Mouse (Mus musculus) limb, embryonic 13.5 days (tissue): ENCODE results near the gene Stard3. TPM values are rescaled to one million over a fixed set of nuclear protein-coding genes. Genes with fewer than 3 reads are reported as not detected.

Experiments used
- ATAC-seq: fragments of 200-750 bp; cut with Nextera tagmentation; 2 replicates; pipeline ENCODE4 v1.8.0; 2017; ENCODE audit warnings: low read depth, moderate number of reproducible peaks, moderate TSS enrichment; ENCODE audit not compliant: low FRiP score
- H3K27ac ChIP-seq: fragments of 300-500 bp; sonication (generic); 2 replicates; pipeline ENCODE4 v1.5.1; 2015; ENCODE audit warnings: inconsistent platforms, mild to moderate bottlenecking, moderate library complexity
- H3K27me3 ChIP-seq: fragments of 300-500 bp; sonication (generic); 2 replicates; pipeline ENCODE4 v1.6.1; 2015; ENCODE audit warnings: mild to moderate bottlenecking, inconsistent platforms
- H3K36me3 ChIP-seq: fragments of 300-500 bp; sonication (generic); 2 replicates; pipeline ENCODE4 v1.6.1; 2015; ENCODE audit warnings: inconsistent platforms, mild to moderate bottlenecking, moderate library complexity
- H3K4me1 ChIP-seq: fragments of 300-500 bp; sonication (generic); 2 replicates; pipeline ENCODE4 v1.6.1; 2015; ENCODE audit warnings: inconsistent platforms
- H3K4me2 ChIP-seq: fragments of 300-500 bp; sonication (generic); replicated peaks from 2 replicates; pipeline ENCODE4 v1.6.1; 2015; ENCODE audit warnings: inconsistent platforms, mild to moderate bottlenecking, moderate library complexity
- H3K4me3 ChIP-seq: fragments of 300-500 bp; sonication (generic); 2 replicates; pipeline ENCODE4 v1.5.1; 2015; ENCODE audit warnings: moderate library complexity, mild to moderate bottlenecking, inconsistent platforms
- H3K9ac ChIP-seq: fragments of 300-500 bp; sonication (generic); 2 replicates; pipeline ENCODE4 v1.6.1; 2015; ENCODE audit warnings: mild to moderate bottlenecking, inconsistent platforms
- H3K9me3 ChIP-seq: fragments of 300-500 bp; sonication (generic); 2 replicates; pipeline ENCODE4 v1.6.1; 2016; ENCODE audit warnings: inconsistent platforms
- WGBS: fragments of 180-500 bp; shearing (Covaris S2); methylation state at CpG from one replicate; pipeline ENCODE4 v1.1.7; 2015; 5-methylcytosine and 5-hydroxymethylcytosine counted together
- polyA plus RNA-seq: library from polyadenylated mRNA; unstranded; fragments of >200 nt; fragmentation: Nextera tagmentation; extraction: Ambion mirVana; gene quantifications from 2 replicates; pipeline ENCODE4 v1.2.1, GENCODE M21; 2015

The Stard3 gene
- polyA plus RNA-seq, 1 experiment from 2014 or later, result 41.9 TPM

DNA sequence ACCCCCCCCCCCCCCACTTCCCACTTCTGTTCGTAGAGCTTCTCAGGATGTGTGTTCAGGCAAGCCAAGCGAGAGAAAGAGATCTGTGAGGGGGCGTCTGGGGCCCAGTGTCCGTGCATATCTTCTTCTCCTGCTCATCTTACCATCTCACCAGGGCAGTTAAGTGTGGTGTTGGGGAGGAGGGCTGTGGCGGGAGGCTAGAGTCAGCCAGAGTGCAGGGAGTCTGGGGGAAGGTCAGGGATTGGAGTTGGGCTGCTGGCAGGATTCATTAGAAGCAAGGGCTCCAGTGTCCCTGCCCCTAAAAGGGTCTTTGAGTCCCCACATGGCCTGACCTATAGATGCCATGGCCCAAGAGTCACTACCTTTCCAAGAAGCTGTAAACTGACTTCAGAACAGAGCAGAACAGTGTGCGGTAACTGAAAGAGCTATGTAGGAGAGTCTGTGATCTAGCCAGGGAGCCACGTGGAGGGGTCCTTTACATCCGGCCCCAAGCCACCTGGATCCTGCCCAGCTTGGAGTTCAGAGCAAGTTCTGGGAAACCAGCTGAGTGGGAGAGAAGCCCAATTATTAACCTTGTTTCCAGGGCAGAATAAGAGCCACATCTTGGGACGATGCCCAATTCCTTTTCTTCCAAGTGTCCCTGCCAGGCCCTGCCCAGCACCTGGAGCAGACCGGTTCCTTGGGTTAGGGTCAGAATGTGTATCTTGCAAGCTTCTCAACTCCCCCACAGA is 34.9 kb upstream of the Stard3 start:
- no peaks in the 10 kb centered on the region for H3K36me3 ChIP-seq
- WGBS, result 3% methylated on average over 10 of the region's 10 CpGs
- H3K9ac ChIP-seq, result no peak overlapping the region
- peaks cover 100% of the 10 kb centered on the region for H3K27me3 ChIP-seq
- no peak overlapping the region for H3K4me3 ChIP-seq
- no peaks in the 10 kb centered on the region for H3K9me3 ChIP-seq
- H3K4me1 ChIP-seq, result peaks cover 20% of the 10 kb centered on the region
- no peak overlapping the region for H3K27ac ChIP-seq
- ATAC-seq, result no peak
- H3K4me2 ChIP-seq, result no peak overlapping the region

DNA sequence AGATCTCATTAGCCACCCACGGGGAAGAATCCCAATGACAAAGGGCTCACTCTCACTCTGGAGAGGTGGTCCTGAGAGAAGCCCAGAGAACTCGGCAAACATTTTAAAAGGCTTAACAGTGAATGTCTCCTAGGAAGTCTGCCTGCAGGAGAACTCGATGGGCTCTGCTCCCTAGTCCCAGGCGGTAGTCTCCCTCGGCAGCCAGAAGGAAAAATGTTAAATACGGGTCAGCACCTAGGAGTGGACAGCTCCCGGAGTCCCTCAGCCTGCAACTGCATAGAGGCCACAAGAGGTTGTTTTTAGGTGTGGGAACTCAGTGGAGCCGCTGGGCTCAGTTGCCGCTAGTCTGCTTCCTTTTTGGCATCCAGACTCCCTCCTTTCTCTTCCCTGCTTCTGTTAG is 34.2 kb upstream of the Stard3 start:
- no peaks in the 10 kb centered on the region for H3K9me3 ChIP-seq
- WGBS, result 3% methylated on average over 9 of the region's 9 CpGs

DNA sequence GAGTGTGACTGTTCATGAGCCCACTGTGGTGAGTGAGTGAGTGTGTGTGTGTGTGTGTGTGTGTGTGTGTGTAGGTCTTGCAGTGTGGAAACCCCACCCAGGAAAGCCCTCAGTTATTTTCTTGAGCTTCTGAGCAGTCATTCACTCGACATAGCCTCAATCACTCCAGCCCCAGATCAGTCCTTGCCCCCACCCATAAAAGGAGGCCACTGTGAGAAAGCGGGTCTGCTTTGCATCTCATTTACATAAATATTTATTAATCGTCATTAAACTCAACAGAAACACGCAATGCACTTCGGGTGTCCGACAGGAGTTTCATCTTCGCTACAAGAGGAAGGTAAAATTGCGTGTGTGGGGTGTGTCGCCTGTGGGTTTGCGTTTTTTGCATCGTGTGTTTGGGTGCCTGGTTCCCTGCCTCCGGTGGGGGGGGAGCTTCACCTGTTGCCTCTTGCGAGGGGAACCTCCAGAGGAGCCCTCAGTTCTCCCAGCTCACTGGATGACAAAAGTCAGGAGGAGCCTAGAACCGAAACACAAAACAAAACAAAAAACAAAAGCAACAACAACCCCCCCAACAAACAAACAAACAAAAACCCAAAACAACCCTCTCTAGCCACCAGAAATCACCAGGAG is 32.9 kb upstream of the Stard3 start:
- peaks cover 24% of the 10 kb centered on the region for H3K4me1 ChIP-seq
- H3K4me2 ChIP-seq, result no peak overlapping the region
- H3K9me3 ChIP-seq, result no peaks in the 10 kb centered on the region
- WGBS, result 4% methylated on average over 14 of the region's 14 CpGs
- H3K4me3 ChIP-seq, result no peak overlapping the region
- H3K9ac ChIP-seq, result no peak overlapping the region
- H3K36me3 ChIP-seq, result no peaks in the 10 kb centered on the region
- no peak overlapping the region for H3K27ac ChIP-seq
- no peak for ATAC-seq
- peaks cover 100% of the 10 kb centered on the region for H3K27me3 ChIP-seq

More for the DNA sequence above, 34.2 kb upstream of the Stard3 start:
- Histone ChIP-seq H3K4me2 (no peak overlapping the region), H3K27me3 (peaks cover 100% of the 10 kb centered on the region), H3K9ac (no peak overlapping the region), H3K36me3 (no peaks in the 10 kb centered on the region), H3K4me3 (no peak overlapping the region), H3K4me1 (peaks cover 24% of the 10 kb centered on the region), H3K27ac (no peak overlapping the region)
- no peak for ATAC-seq

DNA sequence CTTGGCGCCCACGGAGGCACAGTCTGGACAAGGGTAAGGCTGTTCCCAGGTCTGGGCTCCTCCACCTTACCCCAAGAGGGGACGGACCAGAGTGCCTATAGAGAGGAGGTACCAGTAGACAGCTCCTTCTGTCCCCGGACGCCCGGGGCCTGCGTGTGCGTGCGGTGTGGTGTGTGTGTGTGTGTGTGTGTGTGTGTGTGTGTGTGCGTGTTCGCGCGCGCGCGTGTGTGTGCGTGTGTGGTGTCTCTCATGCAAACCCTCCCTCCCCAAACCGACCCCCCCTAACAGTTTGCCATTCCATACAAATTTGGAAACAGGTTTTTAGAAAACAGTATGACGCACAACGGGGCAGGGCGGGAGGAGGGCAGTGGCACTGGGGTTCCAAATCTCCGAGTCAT is 32.3 kb upstream of the Stard3 start:
- Histone ChIP-seq H3K9me3 (no peaks in the 10 kb centered on the region), H3K4me3 (no peak overlapping the region), H3K36me3 (no peaks in the 10 kb centered on the region), H3K9ac (no peak overlapping the region), H3K27me3 (peaks cover 100% of the 10 kb centered on the region), H3K4me1 (peaks cover 22% of the 10 kb centered on the region), H3K4me2 (no peak overlapping the region), H3K27ac (no peak overlapping the region)
- ATAC-seq, result no peak
- 4% methylated on average over 12 of the region's 22 CpGs for WGBS

DNA sequence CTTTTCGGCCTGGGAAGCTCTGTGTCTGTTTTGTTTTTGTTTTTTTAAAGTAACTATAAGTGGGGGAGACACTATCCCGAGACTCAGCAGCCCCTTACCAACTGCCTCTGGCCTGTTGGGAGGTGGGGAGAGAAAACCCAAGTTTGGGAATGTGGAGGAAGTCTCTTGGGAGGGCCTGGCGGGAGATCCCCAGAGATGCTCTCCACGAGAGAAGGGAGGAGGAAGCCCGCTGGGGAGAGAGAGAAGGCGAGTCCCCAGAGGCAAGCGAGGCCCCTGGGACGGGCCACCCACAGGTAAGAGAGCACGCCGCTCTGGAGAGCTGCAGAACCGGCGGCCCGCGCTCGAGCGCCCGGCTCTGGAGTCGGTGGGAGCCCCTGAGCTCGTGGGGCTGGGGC is 31.4 kb upstream of the Stard3 start:
- Histone ChIP-seq H3K27me3 (peaks cover 100% of the 10 kb centered on the region), H3K4me3 (peak overlapping the region; percentile 30; the same call in 1 of the 2 replicates), H3K4me2 (peak overlapping the region; percentile 50), H3K27ac (no peak overlapping the region), H3K36me3 (no peaks in the 10 kb centered on the region), H3K9ac (no peak overlapping the region), H3K9me3 (no peaks in the 10 kb centered on the region), H3K4me1 (peaks cover 22% of the 10 kb centered on the region)
- ATAC-seq, result no peak
- 0% methylated on average over 19 of the region's 19 CpGs for WGBS

DNA sequence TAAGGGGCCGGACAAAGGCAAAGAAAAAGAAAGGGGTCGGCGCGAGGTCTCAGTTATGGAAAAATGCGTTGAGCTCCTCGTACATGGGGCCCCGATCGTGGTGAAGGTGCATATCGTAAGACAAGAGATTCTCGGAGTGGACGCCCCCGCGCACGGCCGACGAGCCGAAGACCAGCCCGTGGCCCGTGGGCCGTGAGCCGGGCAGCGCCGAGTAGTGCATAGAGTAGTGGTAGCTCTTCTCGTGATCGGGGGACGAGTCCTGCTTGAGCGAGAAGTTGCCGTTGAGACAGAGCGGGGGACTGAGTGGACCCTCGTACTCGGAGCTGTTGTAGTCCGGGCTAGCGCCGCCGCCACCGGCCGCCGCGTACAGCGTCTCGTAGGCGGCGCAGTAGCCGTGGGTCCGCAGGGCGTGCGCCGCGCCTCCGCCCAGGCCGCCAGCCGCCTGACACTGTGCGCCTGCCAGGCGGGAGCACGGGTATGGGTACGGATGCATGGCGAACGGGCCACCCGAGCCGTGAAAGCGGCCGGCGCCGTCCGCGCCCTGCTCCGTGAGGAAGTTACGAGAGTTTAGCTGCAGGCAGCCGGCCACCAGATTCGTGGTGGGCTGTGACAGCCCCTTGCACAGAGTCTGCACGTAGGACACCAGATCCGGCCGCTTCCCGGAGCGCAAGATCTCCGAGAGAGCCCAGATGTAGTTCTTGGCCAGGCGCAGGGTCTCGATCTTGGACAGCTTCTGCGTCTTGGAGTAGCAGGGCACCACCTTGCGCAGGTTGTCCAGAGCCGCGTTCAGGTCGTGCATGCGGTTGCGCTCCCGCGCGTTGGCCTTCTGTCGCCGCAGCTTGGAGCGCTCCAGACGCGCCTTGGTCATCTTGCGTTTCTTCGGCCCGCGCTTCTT is 30.8 kb upstream of the Stard3 start:
- Histone ChIP-seq H3K9me3 (no peaks in the 10 kb centered on the region), H3K36me3 (no peaks in the 10 kb centered on the region), H3K4me3 (peak overlapping the region; percentile 30), H3K4me2 (peak overlapping the region; percentile 50), H3K9ac (no peak overlapping the region), H3K27ac (no peak overlapping the region), H3K27me3 (peaks cover 100% of the 10 kb centered on the region), H3K4me1 (peaks cover 22% of the 10 kb centered on the region)
- under 1% methylated on average over 93 of the region's 97 CpGs for WGBS
- ATAC-seq, result no peak

DNA sequence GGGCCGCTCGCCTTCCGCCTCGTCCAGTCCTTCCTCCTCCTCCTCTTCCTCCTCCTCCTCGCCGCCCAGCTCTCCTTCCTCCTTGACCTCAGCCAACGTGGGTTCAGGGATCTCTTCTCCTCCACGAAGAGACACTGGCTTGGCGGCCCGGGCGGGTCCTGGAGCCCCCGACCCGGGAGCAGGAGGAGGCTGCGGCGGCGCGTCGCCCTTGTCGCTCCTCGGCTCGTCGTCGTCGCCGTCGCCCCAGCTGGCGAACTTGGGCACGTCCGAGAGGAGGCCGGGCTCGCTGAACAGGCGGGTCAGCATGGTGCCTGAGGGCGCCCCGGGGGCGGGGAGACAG is 30.2 kb upstream of the Stard3 start:
- under 1% methylated on average over 35 of the region's 35 CpGs for WGBS
- Histone ChIP-seq H3K4me3 (peak overlapping the region; percentile 30), H3K27me3 (peaks cover 100% of the 10 kb centered on the region), H3K27ac (no peak overlapping the region), H3K36me3 (no peaks in the 10 kb centered on the region), H3K9me3 (no peaks in the 10 kb centered on the region), H3K4me1 (peaks cover 22% of the 10 kb centered on the region), H3K9ac (no peak overlapping the region), H3K4me2 (peak overlapping the region; percentile 50)
- ATAC-seq, result no peak

DNA sequence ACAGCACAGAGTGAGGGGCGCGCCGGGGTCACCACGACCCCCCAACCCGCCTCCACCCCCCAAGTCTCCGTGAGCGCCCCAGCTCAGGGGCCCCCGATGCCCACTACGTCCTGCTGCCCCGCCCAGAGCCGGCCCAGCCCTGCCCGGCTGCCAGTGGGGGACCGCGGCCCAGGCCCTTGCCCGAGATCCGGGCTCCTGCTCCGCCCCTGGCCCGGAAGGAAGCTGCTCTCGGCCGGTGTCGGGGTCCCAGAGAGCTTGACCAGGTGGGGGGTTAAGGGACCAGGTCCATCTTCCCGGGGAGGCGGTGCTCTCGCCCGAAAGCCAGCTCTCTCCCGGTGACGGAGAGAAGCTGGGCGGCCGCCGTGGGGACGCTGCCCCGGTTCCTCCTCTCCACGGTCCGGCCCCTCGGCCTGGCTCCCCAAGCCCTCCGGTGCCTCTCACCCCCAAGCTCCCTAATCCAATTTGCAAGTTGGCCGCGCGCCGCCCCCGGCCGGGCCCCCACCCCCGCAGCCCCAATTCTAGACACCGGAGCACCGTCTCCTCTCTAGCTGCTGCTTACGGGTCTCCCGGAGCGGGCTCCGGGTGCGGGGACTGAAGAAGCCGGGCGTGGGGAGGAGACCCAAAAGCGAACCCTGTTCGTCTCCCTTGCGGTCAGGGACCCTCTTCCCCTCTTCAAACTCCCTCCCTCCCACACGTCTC is 29.6 kb upstream of the Stard3 start:
- ATAC-seq, result no peak
- Histone ChIP-seq H3K4me2 (peak overlapping the region; percentile 50), H3K36me3 (no peaks in the 10 kb centered on the region), H3K27ac (no peak overlapping the region), H3K27me3 (peaks cover 100% of the 10 kb centered on the region), H3K9me3 (no peaks in the 10 kb centered on the region), H3K9ac (no peak overlapping the region), H3K4me3 (peak overlapping the region; percentile 30), H3K4me1 (peaks cover 22% of the 10 kb centered on the region)
- WGBS, result under 1% methylated on average over 51 of the region's 56 CpGs

DNA sequence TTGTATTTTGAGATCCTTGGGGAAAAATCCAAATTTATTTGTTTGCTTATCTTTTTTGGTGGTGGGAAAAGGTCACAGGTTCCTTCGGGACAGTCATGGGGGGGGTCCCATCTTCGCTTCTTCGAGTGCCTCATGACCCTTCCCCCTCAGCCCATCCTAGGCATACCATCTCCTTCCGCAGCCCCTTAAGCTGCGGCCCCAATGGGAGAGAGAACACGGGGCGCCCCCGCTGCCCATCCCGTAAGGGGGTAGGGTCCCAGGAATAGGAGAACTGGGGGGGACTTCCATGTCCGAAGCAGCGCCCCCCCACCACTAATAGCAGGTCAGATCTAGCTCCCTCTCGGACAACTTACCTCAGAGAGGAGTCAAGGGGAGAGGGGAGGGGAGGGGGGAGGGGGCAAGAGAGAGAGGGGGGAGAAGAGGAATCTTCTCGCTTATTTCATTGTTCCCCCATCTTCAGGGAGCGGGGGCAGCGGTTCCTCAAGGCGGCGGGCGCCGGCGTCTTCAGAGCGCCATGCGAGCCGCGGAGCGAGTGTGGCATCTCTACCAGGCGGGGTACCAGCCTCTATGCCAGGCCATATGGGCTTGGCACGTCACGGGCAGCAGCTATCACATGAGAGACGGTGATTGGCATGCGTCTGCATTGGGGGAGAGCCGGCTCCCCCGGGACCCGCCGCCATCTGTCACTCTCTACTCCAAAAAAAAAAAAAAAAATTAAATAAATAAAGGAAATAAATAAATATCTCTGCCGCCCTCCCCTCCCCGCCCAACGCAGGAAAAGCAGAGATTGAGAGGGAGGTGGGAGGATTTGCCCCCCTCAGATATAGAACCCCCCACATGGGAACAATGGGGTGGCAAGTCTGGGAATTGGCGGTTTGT is 28.8 kb upstream of the Stard3 start, which contains the start of gene Neurod2:
Gene Neurod2, minus strand, starts transcription at position 568 of the 879 bp plus-strand sequence.
- no peaks in the 10 kb centered on the region for H3K36me3 ChIP-seq
- peak within 1 kb of the TSS; percentile 50 for H3K4me2 ChIP-seq
- WGBS, result 1% methylated on average over 38 of the region's 38 CpGs
- no peak for ATAC-seq
- peak within 1 kb of the TSS; percentile 30 for H3K4me3 ChIP-seq
- H3K4me1 ChIP-seq, result peaks cover 27% of the 10 kb centered on the region
- H3K9ac ChIP-seq, result no peak within 1 kb of the TSS
- no peaks in the 10 kb centered on the region for H3K9me3 ChIP-seq
- no peak within 1 kb of the TSS for H3K27ac ChIP-seq
- H3K27me3 ChIP-seq, result peaks cover 100% of the 10 kb centered on the region

DNA sequence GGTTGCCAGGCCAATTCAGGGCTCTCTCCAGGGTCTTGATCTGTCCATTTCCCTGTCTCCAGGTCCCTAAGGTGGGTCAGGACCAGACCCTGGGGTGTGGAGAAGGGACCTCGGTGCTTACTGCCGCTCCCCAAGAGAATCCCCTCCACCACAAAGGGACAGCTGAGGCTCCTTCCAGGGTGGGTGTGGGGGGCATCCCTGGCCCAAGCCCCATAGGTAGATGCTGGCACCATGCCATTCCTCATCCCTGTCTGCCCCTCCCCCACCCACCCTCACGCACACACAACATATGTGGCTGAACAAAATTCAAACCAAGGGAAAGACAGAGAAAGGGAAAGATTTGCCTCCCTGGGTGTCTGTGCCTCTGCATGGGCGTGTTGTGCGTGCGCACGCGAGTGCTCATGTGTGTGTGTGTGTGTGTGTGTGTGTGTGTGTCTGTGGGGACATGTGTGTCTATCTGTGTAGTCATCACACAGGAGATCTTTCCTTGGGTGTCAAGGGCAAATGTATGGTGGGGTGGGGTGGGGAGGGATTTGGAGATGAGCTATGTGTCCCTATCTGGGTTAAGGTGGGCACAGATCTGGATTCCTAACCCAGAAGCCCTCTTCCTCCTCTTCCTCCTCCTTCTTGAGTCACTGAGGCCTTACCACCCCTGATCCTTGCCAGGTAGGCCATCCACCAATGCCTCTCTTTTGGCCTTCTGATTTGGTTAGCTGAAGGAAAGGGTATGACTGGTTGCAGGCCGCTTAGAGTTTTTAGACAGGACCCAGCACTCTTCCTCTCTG is 28.0 kb upstream of the Stard3 start:
- peaks cover 31% of the 10 kb centered on the region for H3K4me1 ChIP-seq
- no peak overlapping the region for H3K9ac ChIP-seq
- no peak for ATAC-seq
- no peaks in the 10 kb centered on the region for H3K36me3 ChIP-seq
- H3K9me3 ChIP-seq, result no peaks in the 10 kb centered on the region
- no peak overlapping the region for H3K27ac ChIP-seq
- H3K27me3 ChIP-seq, result peaks cover 100% of the 10 kb centered on the region
- H3K4me3 ChIP-seq, result no peak overlapping the region
- no peak overlapping the region for H3K4me2 ChIP-seq
- 36% methylated on average over 9 of the region's 9 CpGs for WGBS
